Mouse (Mus musculus) cerebellum, adult 2 months (tissue): ENCODE data around the gene Dnase1l3. TPM values are rescaled to one million over a fixed set of nuclear protein-coding genes. Genes with fewer than 3 reads are reported as not detected.

Source experiments
- DNase-seq, 2 experiments: peaks; one replicate each; pipeline ENCODE4 v3.0.0; 2021
- H3K27ac ChIP-seq: fragments of 200-500 bp; 2 replicates; pipeline ENCODE4 v1.5.1; 2012; ENCODE audit warnings: low read length, control low read depth, inconsistent platforms; ENCODE audit not compliant: insufficient read depth
- H3K27me3 ChIP-seq: fragments of 200-500 bp; 2 replicates; pipeline ENCODE4 v1.6.1; 2012; ENCODE audit warnings: inconsistent platforms, mild to moderate bottlenecking, low read length, moderate library complexity; ENCODE audit not compliant: control insufficient read depth, insufficient read depth
- H3K4me1 ChIP-seq: fragments of 200-500 bp; 2 replicates; pipeline ENCODE4 v1.6.1; 2011; ENCODE audit warnings: low read length; ENCODE audit not compliant: control insufficient read depth, insufficient read depth
- H3K4me3 ChIP-seq: fragments of 200-500 bp; replicated peaks from 2 replicates; pipeline ENCODE3; 2011; ENCODE audit warnings: mild to moderate bottlenecking, low read depth, low read length, control low read depth; ENCODE audit not compliant: insufficient read depth
- CTCF ChIP-seq: fragments of 200-500 bp; IDR thresholded peaks from 2 replicates; pipeline ENCODE4 v1.5.1; 2011; ENCODE audit warnings: low read depth, mild to moderate bottlenecking, control low read depth, low read length, moderate library complexity, borderline replicate concordance; ENCODE audit not compliant: insufficient read depth
- POLR2A ChIP-seq: fragments of 200-500 bp; IDR thresholded peaks from 2 replicates; pipeline ENCODE4 v1.6.1; 2011; ENCODE audit warnings: low read length, control low read depth, borderline replicate concordance; ENCODE audit not compliant: insufficient read depth
- WGBS: fragments of 180-500 bp; shearing (Covaris S2); methylation state at CpG from one replicate; pipeline ENCODE4 v1.1.7; 2018; 5-methylcytosine and 5-hydroxymethylcytosine counted together
- polyA plus RNA-seq: library from polyadenylated mRNA; depleted of rRNA; stranded (reverse); fragments of >200 nt; gene quantifications from 2 replicates; pipeline ENCODE4 v1.2.3, GENCODE M21; 2012; rRNA removed

Gene Dnase1l3
- polyA plus RNA-seq = 0.02 TPM in 1 of 2 replicates, not detected in the other

GRCm38 (mm10) chr14:7994271-7994767 is at the start of gene Dnase1l3:
TSS of gene Dnase1l3 (minus strand) at chr14:7994573.
- TF ChIP-seq POLR2A (no peak), CTCF (no peak)
- no peaks in the 10 kb centered on the region for H3K4me1 ChIP-seq
- H3K4me3 ChIP-seq = no peak within 1 kb of the TSS
- H3K27ac ChIP-seq = no peak within 1 kb of the TSS
- DNase-seq = no peak
- H3K27me3 ChIP-seq = no peaks in the 10 kb centered on the region
- 80% methylated on average over 8 of the region's 8 CpGs for WGBS

GRCm38 (mm10) chr14:8042577-8042976 is 48.2 kb upstream of the Dnase1l3 start:
- TF ChIP-seq POLR2A (no peak), CTCF (no peak)
- no peak overlapping the region for H3K4me3 ChIP-seq
- DNase-seq = no peak
- H3K27me3 ChIP-seq = no peaks in the 10 kb centered on the region
- peaks cover 10% of the 10 kb centered on the region for H3K4me1 ChIP-seq
- 93% methylated on average over 9 of the region's 9 CpGs for WGBS
- H3K27ac ChIP-seq = no peak overlapping the region

GRCm38 (mm10) chr14:8042120-8042519 is 47.7 kb upstream of the Dnase1l3 start:
- H3K4me3 ChIP-seq = no peak overlapping the region
- no peak for DNase-seq
- TF ChIP-seq CTCF = no peak
- TF ChIP-seq POLR2A = no peak
- H3K27ac ChIP-seq = no peak overlapping the region
- H3K4me1 ChIP-seq = peaks cover 10% of the 10 kb centered on the region
- 93% methylated on average over 2 of the region's 2 CpGs for WGBS
- H3K27me3 ChIP-seq = no peaks in the 10 kb centered on the region

- no peak overlapping the region for H3K27ac ChIP-seq
- no peak for DNase-seq
- no peak overlapping the region for H3K4me3 ChIP-seq
- TF ChIP-seq POLR2A (no peak), CTCF (no peak)
- 88% methylated on average over 12 of the region's 12 CpGs for WGBS
- peaks cover 10% of the 10 kb centered on the region for H3K4me1 ChIP-seq
- H3K27me3 ChIP-seq = no peaks in the 10 kb centered on the region
Measured at GRCm38 (mm10) chr14:8040911-8041678, 46.7 kb upstream of the Dnase1l3 start.

GRCm38 (mm10) chr14:8040179-8040578 is 45.8 kb upstream of the Dnase1l3 start:
- H3K27me3 ChIP-seq = no peaks in the 10 kb centered on the region
- TF ChIP-seq POLR2A (no peak), CTCF (no peak)
- no peak overlapping the region for H3K27ac ChIP-seq
- peaks cover 10% of the 10 kb centered on the region for H3K4me1 ChIP-seq
- 50% methylated on average over 3 of the region's 3 CpGs for WGBS
- H3K4me3 ChIP-seq = no peak overlapping the region
- no peak for DNase-seq

GRCm38 (mm10) chr14:8038791-8039448 is 44.5 kb upstream of the Dnase1l3 start:
- Histone ChIP-seq H3K4me3 (no peak overlapping the region), H3K4me1 (peaks cover 10% of the 10 kb centered on the region), H3K27ac (peak overlapping the region; percentile 67; the same call in 1 of the 2 replicates), H3K27me3 (no peaks in the 10 kb centered on the region)
- DNase-seq = peak; percentile 74 to 89
- TF ChIP-seq CTCF (no peak), POLR2A (no peak)
- WGBS = 30% methylated on average over 7 of the region's 7 CpGs

GRCm38 (mm10) chr14:8038150-8038549 is 43.8 kb upstream of the Dnase1l3 start:
- no peaks in the 10 kb centered on the region for H3K27me3 ChIP-seq
- H3K27ac ChIP-seq = no peak overlapping the region
- TF ChIP-seq POLR2A = no peak
- TF ChIP-seq CTCF = no peak
- H3K4me3 ChIP-seq = no peak overlapping the region
- DNase-seq = no peak
- H3K4me1 ChIP-seq = peaks cover 10% of the 10 kb centered on the region
- 88% methylated on average over 5 of the region's 5 CpGs for WGBS
